Mouse (Mus musculus) activated CD4-positive, CD25-positive, alpha-beta regulatory T cell, adult 4 months (primary cell): ENCODE results near the gene Dnajb11. TPM values are rescaled to one million over a fixed set of nuclear protein-coding genes. Genes with fewer than 3 reads are reported as not detected.
A peak's percentile ranks its signal among the peaks of the same experiment; 100 is the strongest.

Source experiments
- ATAC-seq: one replicate; pipeline ENCODE4 v1.8.0; 2017
- polyA plus RNA-seq, 2 experiments: library from polyadenylated mRNA; unstranded; fragments of 100-300 nt; shearing (Covaris generic); gene quantifications; one replicate each; pipeline ENCODE4 v1.2.1; 2017

The Dnajb11 gene
- polyA plus RNA-seq = 10 to 100 TPM; 52.9 to 66.2 TPM

GRCm38 (mm10) chr16:22857431-22858113 lies at the start of gene Dnajb11, which contains the start of gene Tbccd1:
Gene Dnajb11, plus strand, starts transcription at chr16:22857845.
Gene Tbccd1, minus strand, starts transcription at chr16:22857669.
- ATAC-seq = peak; percentile 95

- no peak for ATAC-seq
Measured at GRCm38 (mm10) chr16:22811477-22811876, 46.2 kb upstream of the Dnajb11 start, which contains the start of gene Crygs. Gene Crygs, minus strand, starts transcription at chr16:22811577.

GRCm38 (mm10) chr16:22820731-22821130 lies 36.9 kb upstream of the Dnajb11 start:
- no peak for ATAC-seq

GRCm38 (mm10) chr16:22832932-22833525 lies 24.6 kb upstream of the Dnajb11 start:
- ATAC-seq = no peak

GRCm38 (mm10) chr16:22839146-22839857 lies 18.3 kb upstream of the Dnajb11 start:
- no peak for ATAC-seq

- no peak for ATAC-seq
Measured at GRCm38 (mm10) chr16:22842871-22843270, 14.8 kb upstream of the Dnajb11 start.

- ATAC-seq = no peak
Measured at GRCm38 (mm10) chr16:22844061-22844801, 13.4 kb upstream of the Dnajb11 start.

GRCm38 (mm10) chr16:22844834-22845233 lies 12.8 kb upstream of the Dnajb11 start:
- ATAC-seq = no peak

- ATAC-seq = no peak
Measured at GRCm38 (mm10) chr16:22845481-22845880, 12.2 kb upstream of the Dnajb11 start.

GRCm38 (mm10) chr16:22847686-22848085 lies 10.0 kb upstream of the Dnajb11 start:
- ATAC-seq = no peak

GRCm38 (mm10) chr16:22848331-22848730 lies 9.3 kb upstream of the Dnajb11 start:
- ATAC-seq = no peak

- ATAC-seq = no peak
Measured at GRCm38 (mm10) chr16:22852709-22853108, 4.9 kb upstream of the Dnajb11 start.

- no peak for ATAC-seq
Measured at GRCm38 (mm10) chr16:22856773-22857172, 872 bp upstream of the Dnajb11 start.

GRCm38 (mm10) chr16:22872397-22872796 lies 14.8 kb downstream of the Dnajb11 start:
- ATAC-seq = no peak

GRCm38 (mm10) chr16:22873369-22873768 lies 15.7 kb downstream of the Dnajb11 start:
- no peak for ATAC-seq

GRCm38 (mm10) chr16:22876218-22877043 lies 18.8 kb downstream of the Dnajb11 start:
- no peak for ATAC-seq

- no peak for ATAC-seq
Measured at GRCm38 (mm10) chr16:22877660-22878390, 20.2 kb downstream of the Dnajb11 start.

- ATAC-seq = no peak
Measured at GRCm38 (mm10) chr16:22878716-22879115, 21.1 kb downstream of the Dnajb11 start.

GRCm38 (mm10) chr16:22879945-22880595 lies 22.4 kb downstream of the Dnajb11 start:
- ATAC-seq = no peak

- ATAC-seq = no peak
Measured at GRCm38 (mm10) chr16:22880900-22881299, 23.3 kb downstream of the Dnajb11 start.

- no peak for ATAC-seq
Measured at GRCm38 (mm10) chr16:22881487-22881886, 23.8 kb downstream of the Dnajb11 start.
